Mouse (Mus musculus): ENCODE data around the gene Gpnmb.

DNA sequence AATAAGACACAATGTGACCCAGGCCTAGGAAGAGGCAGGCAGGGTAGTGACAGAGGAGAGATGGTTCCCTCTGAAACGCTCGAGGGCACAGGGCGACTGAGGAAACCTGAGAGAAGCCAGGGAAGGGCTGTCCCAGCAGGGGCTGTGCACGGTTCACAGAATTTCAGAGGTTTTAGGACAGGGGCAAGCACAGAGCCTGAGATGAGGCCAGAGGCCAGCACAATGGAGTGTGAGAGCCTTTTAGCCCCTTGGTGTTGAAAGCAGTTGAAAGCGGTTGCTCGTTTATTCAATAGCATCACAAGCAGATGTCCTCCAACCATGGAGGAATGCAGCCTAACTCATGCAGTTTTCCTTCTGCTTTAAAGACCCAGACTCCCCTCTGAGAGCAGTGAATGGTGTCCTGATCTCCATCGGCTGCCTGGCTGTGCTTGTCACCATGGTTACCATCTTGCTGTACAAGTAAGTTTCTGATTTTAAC lies 18.9 kb downstream of the Gpnmb start:
- TF ChIP-seq POLR2A (IDR thresholded peaks at IDR 0.05; ENCODE audit: low read depth, low read length) (no peak), CTCF (IDR thresholded peaks at IDR 0.05; ENCODE audit: extremely low read depth, insufficient read depth, insufficient read length, insufficient replicate concordance) (no peak)
